Mouse (Mus musculus) heart, postnatal 0 days (tissue): Measurements from ENCODE around the gene Lrrc40.

ENCODE experiments used
- CTCF ChIP-seq: IDR thresholded peaks from 2 replicates; pipeline ENCODE4 v1.5.1; 2016; ENCODE audit warnings: antibody characterized with exemption, control low read depth, low read depth
- EP300 ChIP-seq: IDR thresholded peaks from 2 replicates; pipeline ENCODE4 v1.6.1; 2016; ENCODE audit warnings: antibody characterized with exemption, low read depth

DNA sequence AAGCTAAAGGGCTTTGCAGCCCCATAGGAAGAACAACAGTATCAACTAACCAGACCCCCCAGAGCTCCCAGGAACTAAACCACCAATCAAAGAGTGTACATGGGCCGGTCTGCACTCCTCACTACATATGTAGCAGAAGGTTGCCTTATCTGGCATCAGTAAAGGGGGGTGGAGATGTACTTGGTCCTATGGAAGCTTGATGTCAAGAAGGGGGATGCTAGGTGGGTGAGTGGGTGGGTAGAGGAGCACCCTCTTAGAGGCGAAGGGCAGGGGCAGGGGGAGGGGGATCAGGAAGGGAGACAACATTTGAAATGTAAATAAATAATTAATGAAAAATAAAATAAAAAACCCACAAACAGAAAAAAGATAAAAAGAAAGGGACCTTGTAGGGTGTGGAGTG is 28.8 kb downstream of the Lrrc40 start:
- TF ChIP-seq CTCF: no peak
- no peak for TF ChIP-seq EP300
